23 mouse cellular contexts compared by ENCODE assay signal in genomic region chr3:153525151-153525768, GRCm38 (mm10).
DNase-seq lines count a peak whose midpoint lies in the region; ATAC-seq and TF ChIP-seq lines count a peak whose summit lies in the region.
"Had no signal": no experiment of that assay in that cellular context is flagged by ENCODE, and none has a peak within 500 bp of the region (broad histone marks: within the 10 kb centered on the region; RNA-seq: fewer than 3 reads in every experiment).

No protein-coding gene starts in this region.

- TF ChIP-seq CTCF in kidney, postnatal 0 days (IDR thresholded peaks at IDR 0.05; ENCODE audit: low read depth): no peak
- no peak for TF ChIP-seq CTCF in cortical plate, adult 2 months (IDR thresholded peaks at IDR 0.05; ENCODE audit: extremely low read depth, insufficient read depth, low read length)

- no peak overlapping the region for H3K4me3 ChIP-seq in forebrain, embryonic 15.5 days
- H3K4me3 ChIP-seq in forebrain, embryonic 16.5 days (replicated peaks; ENCODE audit: low read length): no peak overlapping the region
- H3K4me3 ChIP-seq in kidney, postnatal 0 days (replicated peaks; ENCODE audit: low read depth, low read length): no peak overlapping the region
- no peak overlapping the region for H3K4me3 ChIP-seq in midbrain, embryonic 14.5 days (replicated peaks; ENCODE audit: low read depth, low read length)
- H3K4me3 ChIP-seq in midbrain, embryonic 10.5 days: no peak overlapping the region
- no peak overlapping the region for H3K4me3 ChIP-seq in cortical plate, adult 2 months (ENCODE audit: insufficient read depth, low read length)
- H3K4me3 ChIP-seq: erythroblast, embryonic 14.5 days; gastrocnemius, adult 2 months; heart, embryonic 12.5 days; hindbrain, embryonic 12.5 days; limb, embryonic 10.5 days had no signal

- H3K4me1 ChIP-seq in forebrain, embryonic 15.5 days: 0 out of 2 replicates have a peak, but pooled peaks cover 2% of the 10 kb centered on the region
- H3K4me1 ChIP-seq in forebrain, embryonic 16.5 days (replicated peaks; ENCODE audit: control insufficient read depth, insufficient read depth, low read length): no peaks in the 10 kb centered on the region
- no peaks in the 10 kb centered on the region for H3K4me1 ChIP-seq in kidney, postnatal 0 days (replicated peaks; ENCODE audit: insufficient read depth, low read length)
- H3K4me1 ChIP-seq in midbrain, embryonic 14.5 days (ENCODE audit: control insufficient read depth, insufficient read depth, low read length): no peaks in the 10 kb centered on the region
- H3K4me1 ChIP-seq in midbrain, embryonic 10.5 days: no peaks in the 10 kb centered on the region
- H3K4me1 ChIP-seq in cortical plate, adult 2 months (ENCODE audit: control insufficient read depth, insufficient read depth, low read length): peaks cover 5% of the 10 kb centered on the region

- 0 out of 2 replicates have a peak overlapping the region, but pooled peaks have one; percentile 12 for H3K27ac ChIP-seq in forebrain, embryonic 15.5 days (replicated peaks)
- H3K27ac ChIP-seq in forebrain, embryonic 16.5 days (ENCODE audit: low read length): no peak overlapping the region
- no peak overlapping the region for H3K27ac ChIP-seq in kidney, postnatal 0 days
- H3K27ac ChIP-seq in midbrain, embryonic 14.5 days (replicated peaks; ENCODE audit: low read depth, low read length): no peak overlapping the region
- H3K27ac ChIP-seq in midbrain, embryonic 10.5 days (replicated peaks): no peak overlapping the region
- peak overlapping the region; percentile 87 for H3K27ac ChIP-seq in cortical plate, adult 2 months (ENCODE audit: insufficient read depth, low read length)
- H3K27ac ChIP-seq: gastrocnemius, adult 2 months; hindbrain, embryonic 12.5 days; limb, embryonic 10.5 days had no signal

- no peaks in the 10 kb centered on the region for H3K9me3 ChIP-seq in forebrain, embryonic 15.5 days
- H3K9me3 ChIP-seq in forebrain, embryonic 16.5 days (ENCODE audit: control insufficient read depth, low read length): no peaks in the 10 kb centered on the region
- no peaks in the 10 kb centered on the region for H3K9me3 ChIP-seq in kidney, postnatal 0 days (replicated peaks; ENCODE audit: low read length)
- H3K9me3 ChIP-seq in midbrain, embryonic 14.5 days (ENCODE audit: control insufficient read depth, low read length): no peaks in the 10 kb centered on the region
- no peaks in the 10 kb centered on the region for H3K9me3 ChIP-seq in midbrain, embryonic 10.5 days (replicated peaks)
- H3K9me3 ChIP-seq: heart, embryonic 12.5 days; hindbrain, embryonic 12.5 days; limb, embryonic 10.5 days had no signal

- TF ChIP-seq POLR2A in cortical plate, adult 2 months (IDR thresholded peaks at IDR 0.05; ENCODE audit: extremely low read depth, insufficient read depth, low read length): no peak

- WGBS in forebrain, embryonic 15.5 days: 73% methylated on average over 6 of the region's 6 CpGs
- WGBS in forebrain, embryonic 16.5 days: 60% methylated on average over 6 of the region's 6 CpGs
- WGBS in kidney, postnatal 0 days: 50% methylated on average over 6 of the region's 6 CpGs
- 79% methylated on average over 6 of the region's 6 CpGs for WGBS in midbrain, embryonic 14.5 days
- WGBS in midbrain, embryonic 10.5 days: 83% methylated on average over 6 of the region's 6 CpGs

- H3K27me3 ChIP-seq in forebrain, embryonic 15.5 days: no peaks in the 10 kb centered on the region
- no peaks in the 10 kb centered on the region for H3K27me3 ChIP-seq in forebrain, embryonic 16.5 days (replicated peaks; ENCODE audit: control insufficient read depth, insufficient read depth, low read length)
- H3K27me3 ChIP-seq in kidney, postnatal 0 days (ENCODE audit: insufficient read depth, low read length): no peaks in the 10 kb centered on the region
- H3K27me3 ChIP-seq in midbrain, embryonic 14.5 days (ENCODE audit: control insufficient read depth, insufficient read depth, low read length): no peaks in the 10 kb centered on the region
- no peaks in the 10 kb centered on the region for H3K27me3 ChIP-seq in midbrain, embryonic 10.5 days (ENCODE audit: low read depth, poor library complexity, severe bottlenecking)
- H3K27me3 ChIP-seq: heart, embryonic 12.5 days; hindbrain, embryonic 12.5 days had no signal

- peak; percentile 72 for DNase-seq in kidney, postnatal 0 days (ENCODE audit: low spot score)
- no peak for DNase-seq in kidney, adult 9 months
- peak; percentile 37 for DNase-seq in midbrain, embryonic 14.5 days
- no peak for DNase-seq in midbrain, embryonic 10.5 days (ENCODE audit: low spot score)
- DNase-seq in cerebellum, adult 11-12 months: no peak
- DNase-seq: adrenal gland, postnatal 25 days; cerebellum, adult 8-10 months; gastrocnemius, adult 2 months; heart, postnatal 14 days; kidney, postnatal 10 days; liver, postnatal 0 days; lung, postnatal 14 days; spleen, adult 18-20 months; thymus, adult 2 months had no signal

- H3K36me3 ChIP-seq in forebrain, embryonic 15.5 days: no peaks in the 10 kb centered on the region
- H3K36me3 ChIP-seq in forebrain, embryonic 16.5 days (ENCODE audit: control insufficient read depth, insufficient read depth): no peaks in the 10 kb centered on the region
- no peaks in the 10 kb centered on the region for H3K36me3 ChIP-seq in kidney, postnatal 0 days (ENCODE audit: insufficient read depth, low read length)
- H3K36me3 ChIP-seq in midbrain, embryonic 14.5 days (ENCODE audit: control insufficient read depth, insufficient read depth, low read length): no peaks in the 10 kb centered on the region
- no peaks in the 10 kb centered on the region for H3K36me3 ChIP-seq in midbrain, embryonic 10.5 days
- H3K36me3 ChIP-seq: heart, embryonic 12.5 days; hindbrain, embryonic 12.5 days; limb, embryonic 10.5 days had no signal

- no peak overlapping the region for H3K4me2 ChIP-seq in forebrain, embryonic 15.5 days (replicated peaks)
- H3K4me2 ChIP-seq in forebrain, embryonic 16.5 days (ENCODE audit: low read length): no peak overlapping the region
- H3K4me2 ChIP-seq in kidney, postnatal 0 days (ENCODE audit: low read length): no peak overlapping the region
- no peak overlapping the region for H3K4me2 ChIP-seq in midbrain, embryonic 14.5 days (ENCODE audit: low read length)
- H3K4me2 ChIP-seq: heart, embryonic 12.5 days; hindbrain, embryonic 12.5 days had no signal

- no peak overlapping the region for H3K9ac ChIP-seq in forebrain, embryonic 15.5 days (replicated peaks)
- no peak overlapping the region for H3K9ac ChIP-seq in forebrain, embryonic 16.5 days (replicated peaks; ENCODE audit: low read depth, low read length)
- H3K9ac ChIP-seq in kidney, postnatal 0 days (ENCODE audit: low read depth, low read length): no peak overlapping the region
- no peak overlapping the region for H3K9ac ChIP-seq in midbrain, embryonic 14.5 days (replicated peaks; ENCODE audit: low read length)
- H3K9ac ChIP-seq: heart, embryonic 12.5 days; hindbrain, embryonic 12.5 days; liver, postnatal 0 days had no signal

- ATAC-seq in forebrain, embryonic 15.5 days (replicated peaks): no peak
- ATAC-seq in forebrain, embryonic 16.5 days: no peak
- ATAC-seq in kidney, postnatal 0 days (replicated peaks; ENCODE audit: low FRiP score, low read depth): no peak
- no peak for ATAC-seq in midbrain, embryonic 14.5 days (ENCODE audit: low FRiP score, low TSS enrichment)
- ATAC-seq: CD4-positive, CD25-positive, alpha-beta regulatory T cell, adult 4 months; forebrain, embryonic 14.5 days; liver, postnatal 0 days had no signal

Comparison
In these comparisons a context has a peak if more than half of its experiments do, and no peak if none do; other contexts are left out.
1. H3K27ac ChIP-seq: peak in forebrain, embryonic 15.5 days (single experiment) and cortical plate, adult 2 months (single experiment); none in forebrain, embryonic 16.5 days (single experiment), kidney, postnatal 0 days (single experiment), midbrain, embryonic 14.5 days (single experiment) and midbrain, embryonic 10.5 days (single experiment).
2. DNase-seq: peak in kidney, postnatal 0 days (single experiment) and midbrain, embryonic 14.5 days (single experiment); none in kidney, adult 9 months (single experiment), midbrain, embryonic 10.5 days (single experiment) and cerebellum, adult 11-12 months (single experiment).